In the genomic region with DNA sequence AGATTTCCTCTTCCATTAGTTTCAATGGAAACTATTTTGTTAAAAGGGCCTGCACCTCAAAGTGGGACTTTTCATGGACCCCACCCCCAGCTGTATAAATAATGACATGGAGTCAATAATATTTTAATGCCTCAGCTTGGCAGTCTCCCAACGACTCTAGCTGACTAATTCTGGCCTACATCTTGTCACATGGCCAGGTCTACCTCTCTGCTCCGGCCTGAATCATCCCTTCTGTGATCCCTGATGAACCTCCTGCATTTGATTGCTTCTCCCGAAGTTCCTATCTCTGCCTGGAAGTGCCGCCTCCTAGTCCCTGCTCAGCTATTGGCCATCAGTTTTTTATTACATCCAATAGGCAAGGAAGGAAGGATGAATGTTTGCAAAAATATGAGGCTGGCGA, we compare ENCODE assay signal across 17 mouse cellular contexts. TPM values are rescaled to one million over a fixed set of nuclear protein-coding genes. Genes with fewer than 3 reads are reported as not detected.
DNase-seq lines count a peak whose midpoint lies in the region; ATAC-seq and TF ChIP-seq lines count a peak whose summit lies in the region.
"Had no signal": no experiment of that assay in that cellular context is flagged by ENCODE, and none has a peak within 500 bp of the region (broad histone marks: within the 10 kb centered on the region; RNA-seq: fewer than 3 reads in every experiment).

No protein-coding gene starts in this region.

- H3K9ac ChIP-seq in heart, adult 2 months (ENCODE audit: low read depth, low read length), result no peak overlapping the region
- H3K9ac ChIP-seq in lung, embryonic 14.5 days, result no peak overlapping the region
- H3K9ac ChIP-seq: embryonic facial prominence, embryonic 12.5 days; hindbrain, embryonic 15.5 days; liver, embryonic 12.5 days had no signal

- DNase-seq in heart, adult 2 months, result no peak
- DNase-seq in heart, postnatal 25 days (ENCODE audit: low spot score), result no peak
- peak; percentile 41 for DNase-seq in lung, embryonic 14.5 days
- no peak for DNase-seq in lung, postnatal 14 days
- DNase-seq in Muller cell, postnatal 12 days (ENCODE audit: inconsistent ontology term), result peak; percentile 40
- DNase-seq in fibroblast of lung, adult 2 months (ENCODE audit: low read depth), result peak; percentile 47
- DNase-seq in layer of hippocampus, adult 18-20 months (ENCODE audit: low spot score in 2 of 2), result no peak
- DNase-seq: cerebellum, adult 18-20 months; kidney, adult 11 months; kidney, postnatal 10 days; left cerebral cortex, postnatal 4 days; thymus, postnatal 25 days had no signal

- no peak for ATAC-seq in lung, embryonic 14.5 days (ENCODE audit: insufficient read depth)
- ATAC-seq: liver, embryonic 12.5 days; midbrain, embryonic 16.5 days had no signal

- TF ChIP-seq POLR2A in heart, adult 2 months (IDR thresholded peaks at IDR 0.05; ENCODE audit: insufficient read depth, low read depth, low read length), result no peak

- peaks cover 7% of the 10 kb centered on the region for H3K4me1 ChIP-seq in heart, adult 2 months (ENCODE audit: control insufficient read depth, insufficient read depth, low read length)
- H3K4me1 ChIP-seq in lung, embryonic 14.5 days (ENCODE audit: insufficient read depth), result 0 out of 2 replicates have a peak, but pooled peaks cover 4% of the 10 kb centered on the region

- no peaks in the 10 kb centered on the region for H3K27me3 ChIP-seq in heart, adult 2 months (ENCODE audit: control insufficient read depth, insufficient read depth, low read length)
- no peaks in the 10 kb centered on the region for H3K27me3 ChIP-seq in lung, embryonic 14.5 days (ENCODE audit: insufficient read depth, low read length)
- H3K27me3 ChIP-seq: CH12.LX; embryonic facial prominence, embryonic 12.5 days; hindbrain, embryonic 15.5 days; liver, embryonic 12.5 days had no signal

- H3K9me3 ChIP-seq in lung, embryonic 14.5 days (ENCODE audit: low read depth, low read length), result no peaks in the 10 kb centered on the region
- H3K9me3 ChIP-seq: embryonic facial prominence, embryonic 12.5 days; hindbrain, embryonic 15.5 days; liver, embryonic 12.5 days had no signal

- no peak overlapping the region for H3K4me2 ChIP-seq in lung, embryonic 14.5 days
- H3K4me2 ChIP-seq: embryonic facial prominence, embryonic 12.5 days; hindbrain, embryonic 15.5 days; liver, embryonic 12.5 days had no signal

- intact Hi-C loops in heart, adult 2 months (cut with DNase I), result loop anchor here (5.0 to 10.0 kb wide), 2 partner anchors 151 to 1157 kb away; a partner anchor contains a TSS
- intact Hi-C loops in heart, postnatal 25 days (cut with DNase I), result loop anchor here (2.0 to 10.0 kb wide), 2 partner anchors 61 to 151 kb away; a partner anchor contains a TSS

- H3K4me3 ChIP-seq in heart, adult 2 months, result no peak overlapping the region
- no peak overlapping the region for H3K4me3 ChIP-seq in lung, embryonic 14.5 days (ENCODE audit: low read depth, low read length)
- H3K4me3 ChIP-seq: embryonic facial prominence, embryonic 12.5 days; hindbrain, embryonic 15.5 days; liver, embryonic 12.5 days had no signal

- H3K27ac ChIP-seq in heart, adult 2 months, result no peak overlapping the region
- H3K27ac ChIP-seq in lung, embryonic 14.5 days (ENCODE audit: low read depth), result no peak overlapping the region
- H3K27ac ChIP-seq: embryonic facial prominence, embryonic 12.5 days; hindbrain, embryonic 15.5 days; liver, embryonic 12.5 days had no signal

- TF ChIP-seq CTCF in heart, adult 2 months (IDR thresholded peaks at IDR 0.05), result no peak
- no peak for TF ChIP-seq CTCF in lung, embryonic 14.5 days (IDR thresholded peaks at IDR 0.05; ENCODE audit: low read depth)

- H3K36me3 ChIP-seq in heart, adult 2 months (ENCODE audit: control insufficient read depth, insufficient read depth, low read length), result peaks cover 2% of the 10 kb centered on the region; the same call in 1 of the 2 replicates
- H3K36me3 ChIP-seq in lung, embryonic 14.5 days (ENCODE audit: insufficient read depth), result no peaks in the 10 kb centered on the region
- H3K36me3 ChIP-seq: embryonic facial prominence, embryonic 12.5 days; hindbrain, embryonic 15.5 days; liver, embryonic 12.5 days had no signal

- 23% methylated on average over 5 of the region's 5 CpGs for WGBS in heart, adult 2 months
- 58% methylated on average over 5 of the region's 5 CpGs for WGBS in lung, embryonic 14.5 days

- H3K79me2 ChIP-seq in heart, adult 2 months (replicated peaks; ENCODE audit: control insufficient read depth, insufficient read depth, low read length), result peaks cover under 1% of the 10 kb centered on the region; the same call in 1 of the 2 replicates

- 0 out of 2 replicates have a peak, but pooled peaks have one; percentile 30 for TF ChIP-seq EP300 in heart, adult 2 months (IDR thresholded peaks at IDR 0.05; ENCODE audit: insufficient read depth, low read depth, low read length)

RNA-seq across cellular contexts. Expression of a gene that starts 2.1 kb away (rescaled TPM):
- total RNA-seq in heart, adult 2 months (2021), result 100 to 1,000 TPM; 312 to 403 TPM
- 102 and 180 TPM in 2 replicates for polyA plus RNA-seq in heart, adult 2 months (2012; rRNA removed)
- total RNA-seq in heart, postnatal 25 days (2021), result 100 to 1,000 TPM; 263 to 278 TPM
- 0.24 and 0.76 TPM in 2 replicates for polyA plus RNA-seq in lung, embryonic 14.5 days (2014; fragmentation: Nextera tagmentation; extraction: Ambion mirVana)
- total RNA-seq in layer of hippocampus, adult 18-20 months (2021), result 1 to 10 TPM; 1.4 to 1.6 TPM

Comparison
In these comparisons a context has a peak if more than half of its experiments do, and no peak if none do; other contexts are left out.
1. DNase-seq: peak in lung, embryonic 14.5 days (single experiment), Muller cell, postnatal 12 days (single experiment) and fibroblast of lung, adult 2 months (single experiment); none in heart, adult 2 months (0 of 2), heart, postnatal 25 days (single experiment), lung, postnatal 14 days (single experiment) and layer of hippocampus, adult 18-20 months (0 of 2).
2. RNA of a gene that starts 2.1 kb away (total RNA-seq): 312 to 403 TPM in heart, adult 2 months and 263 to 278 TPM in heart, postnatal 25 days; 1.4 to 1.6 TPM in layer of hippocampus, adult 18-20 months; every median in the first group is over 100 times any median in the second.